7 mouse cellular contexts compared by ENCODE assay signal in genomic region chr2:30177700-30178675, GRCm38 (mm10). TPM values are rescaled to one million over a fixed set of nuclear protein-coding genes. Genes with fewer than 3 reads are reported as not detected.
A peak's percentile ranks its signal among the peaks of the same experiment; 100 is the strongest.
DNase-seq lines count a peak whose midpoint lies in the region; ATAC-seq lines count a peak whose summit lies in the region.

Spout1 (minus strand) TSS chr2:30178459.

- no peaks in the 10 kb centered on the region for H3K27me3 ChIP-seq in intestine, embryonic 16.5 days (replicated peaks; ENCODE audit: control insufficient read depth, insufficient read depth, low read length)
- H3K27me3 ChIP-seq in midbrain, embryonic 11.5 days (ENCODE audit: control insufficient read depth, insufficient read depth, low read length), result no peaks in the 10 kb centered on the region

- WGBS in intestine, embryonic 16.5 days, result 2% methylated on average over 54 of the region's 54 CpGs
- WGBS in midbrain, embryonic 11.5 days, result 4% methylated on average over 54 of the region's 54 CpGs

- peak; percentile 94 for DNase-seq in adrenal gland, adult 8-10 months
- DNase-seq in embryo, embryonic 9.5 days (ENCODE audit: extremely low spot score), result peak; percentile 95
- DNase-seq in gastrocnemius, postnatal 4 days (ENCODE audit: low spot score in 2 of 2), result peak; percentile 93 to 96
- DNase-seq in left cerebral cortex, postnatal 36 days (ENCODE audit: low spot score in 2 of 2), result peak; percentile 94 to 96
- DNase-seq in midbrain, embryonic 11.5 days (ENCODE audit: low spot score, missing footprints), result peak; percentile 99
- peak; percentile 91 for DNase-seq in skeletal muscle tissue, adult 2 months (ENCODE audit: low read depth, low spot score)

- peak; percentile 98 for ATAC-seq in intestine, embryonic 16.5 days
- ATAC-seq in midbrain, embryonic 11.5 days (ENCODE audit: low FRiP score), result peak; percentile 99

- peaks cover 28% of the 10 kb centered on the region for H3K36me3 ChIP-seq in intestine, embryonic 16.5 days (ENCODE audit: control insufficient read depth, insufficient read depth, low read length)
- H3K36me3 ChIP-seq in midbrain, embryonic 11.5 days (ENCODE audit: control insufficient read depth, insufficient read depth, low read length), result peaks cover 22% of the 10 kb centered on the region

- H3K27ac ChIP-seq in intestine, embryonic 16.5 days (ENCODE audit: low read length), result 0 out of 2 replicates have a peak within 1 kb of the TSS, but pooled peaks have one; percentile 1
- no peak within 1 kb of the TSS for H3K27ac ChIP-seq in midbrain, embryonic 11.5 days (ENCODE audit: low read depth, low read length)

- peak within 1 kb of the TSS; percentile 61 for H3K4me3 ChIP-seq in intestine, embryonic 16.5 days (ENCODE audit: low read length)
- H3K4me3 ChIP-seq in midbrain, embryonic 11.5 days (ENCODE audit: low read depth, low read length), result peak within 1 kb of the TSS; percentile 59

- H3K4me2 ChIP-seq in intestine, embryonic 16.5 days (ENCODE audit: low read depth, low read length), result peak within 1 kb of the TSS; percentile 84
- peak within 1 kb of the TSS; percentile 83 for H3K4me2 ChIP-seq in midbrain, embryonic 11.5 days

- H3K9ac ChIP-seq in intestine, embryonic 16.5 days (ENCODE audit: low read depth, low read length), result peak within 1 kb of the TSS; percentile 74
- peak within 1 kb of the TSS; percentile 75 for H3K9ac ChIP-seq in midbrain, embryonic 11.5 days (ENCODE audit: low read length)

- intact Hi-C loops in left cerebral cortex, postnatal 36 days (cut with DNase I), result loop anchor here (10.0 kb wide), 1 partner anchor 57 kb away; the partner anchor contains the start of gene Lrrc8a

- 0 out of 2 replicates have a peak, but pooled peaks cover 5% of the 10 kb centered on the region for H3K9me3 ChIP-seq in intestine, embryonic 16.5 days (ENCODE audit: control insufficient read depth, low read length)
- H3K9me3 ChIP-seq in midbrain, embryonic 11.5 days (ENCODE audit: control insufficient read depth, low read length), result no peaks in the 10 kb centered on the region

- peaks cover 10% of the 10 kb centered on the region for H3K4me1 ChIP-seq in intestine, embryonic 16.5 days (ENCODE audit: control insufficient read depth, insufficient read depth, low read length)
- peaks cover 6% of the 10 kb centered on the region; the same call in 1 of the 2 replicates for H3K4me1 ChIP-seq in midbrain, embryonic 11.5 days (ENCODE audit: control insufficient read depth, insufficient read depth, low read length)

RNA-seq across cellular contexts. Expression of gene Spout1, which starts in this region (rescaled TPM):
- 10 to 100 TPM; 22.9 to 28.7 (median 28.4) TPM for total RNA-seq in adrenal gland, adult 8-10 months (2022)
- 10 to 100 TPM; 11.9 to 13.6 TPM for total RNA-seq in gastrocnemius, postnatal 4 days (2021)
- polyA plus RNA-seq in intestine, embryonic 16.5 days (2015; fragmentation: Nextera tagmentation; extraction: Ambion mirVana), result 59.5 and 62.6 TPM in 2 replicates
- 10 to 100 TPM; 36.8 to 37.4 TPM for total RNA-seq in left cerebral cortex, postnatal 36 days (2021)
- 65.0 and 69.8 TPM in 2 replicates for polyA plus RNA-seq in midbrain, embryonic 11.5 days (2014; fragmentation: Nextera tagmentation; extraction: Ambion mirVana)
